Mouse (Mus musculus): Measurements from ENCODE around the gene Mmrn2. TPM values are rescaled to one million over a fixed set of nuclear protein-coding genes. Genes with fewer than 3 reads are reported as not detected.
A peak's percentile ranks its signal among the peaks of the same experiment; 100 is the strongest.

Gene Mmrn2
- 5.6 and 5.7 TPM in 2 replicates for polyA plus RNA-seq (2015; fragmentation: Nextera tagmentation; extraction: Ambion mirVana)

GRCm38 (mm10) chr14:34375415-34375904 lies at the start of gene Mmrn2:
TSS of gene Mmrn2 (plus strand) at chr14:34375465.
- H3K27me3 ChIP-seq = no peaks in the 10 kb centered on the region
- no peaks in the 10 kb centered on the region for H3K36me3 ChIP-seq
- peaks cover 26% of the 10 kb centered on the region for H3K4me1 ChIP-seq (replicated peaks)
- H3K4me2 ChIP-seq = peak within 1 kb of the TSS; percentile 26
- WGBS = 82% methylated on average over 13 of the region's 13 CpGs
- H3K9ac ChIP-seq = peak within 1 kb of the TSS; percentile 49; the same call in 1 of the 2 replicates
- no peak for ATAC-seq (ENCODE audit: low FRiP score)
- peak within 1 kb of the TSS; percentile 14 for H3K4me3 ChIP-seq
- H3K9me3 ChIP-seq = no peaks in the 10 kb centered on the region
- H3K27ac ChIP-seq = peak within 1 kb of the TSS; percentile 55; the same call in 1 of the 2 replicates

DNA sequence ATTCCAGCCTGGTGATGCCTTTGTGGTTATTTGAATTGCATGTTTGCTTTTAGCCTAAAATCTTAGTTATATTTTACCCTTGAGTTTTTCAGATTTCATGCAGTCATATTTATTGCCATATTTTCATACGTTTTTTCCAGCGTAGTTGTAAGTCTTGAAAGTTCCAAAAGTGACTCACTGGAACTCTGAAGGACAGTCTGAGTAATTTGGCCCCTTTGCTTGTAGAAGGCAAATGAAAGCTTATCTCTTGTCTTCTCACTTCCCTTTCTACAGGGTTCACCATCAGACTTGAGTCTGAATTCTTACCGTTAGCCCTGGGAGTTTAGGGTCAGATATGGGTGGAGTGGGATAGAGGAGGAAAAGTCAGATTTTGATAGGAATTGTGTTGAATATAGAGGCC lies 48.7 kb upstream of the Mmrn2 start:
- no peak for ATAC-seq (ENCODE audit: low FRiP score)
- H3K4me3 ChIP-seq = no peak overlapping the region
- 98% methylated on average over 3 of the region's 3 CpGs for WGBS
- no peaks in the 10 kb centered on the region for H3K27me3 ChIP-seq
- no peak overlapping the region for H3K4me2 ChIP-seq
- H3K9ac ChIP-seq = no peak overlapping the region
- no peak overlapping the region for H3K27ac ChIP-seq
- 0 out of 2 replicates have a peak, but pooled peaks cover 1% of the 10 kb centered on the region for H3K4me1 ChIP-seq (replicated peaks)
- no peaks in the 10 kb centered on the region for H3K9me3 ChIP-seq
- H3K36me3 ChIP-seq = peaks cover 76% of the 10 kb centered on the region

- WGBS = 85% methylated on average over 1 of the region's 1 CpGs
- ATAC-seq (ENCODE audit: low FRiP score) = no peak
- no peak overlapping the region for H3K9ac ChIP-seq
- H3K27ac ChIP-seq = no peak overlapping the region
- H3K4me1 ChIP-seq (replicated peaks) = 0 out of 2 replicates have a peak, but pooled peaks cover 3% of the 10 kb centered on the region
- no peaks in the 10 kb centered on the region for H3K27me3 ChIP-seq
- no peak overlapping the region for H3K4me3 ChIP-seq
- H3K4me2 ChIP-seq = no peak overlapping the region
- peaks cover 80% of the 10 kb centered on the region for H3K36me3 ChIP-seq
- no peaks in the 10 kb centered on the region for H3K9me3 ChIP-seq
Measured at GRCm38 (mm10) chr14:34327618-34328017, 47.6 kb upstream of the Mmrn2 start.

DNA sequence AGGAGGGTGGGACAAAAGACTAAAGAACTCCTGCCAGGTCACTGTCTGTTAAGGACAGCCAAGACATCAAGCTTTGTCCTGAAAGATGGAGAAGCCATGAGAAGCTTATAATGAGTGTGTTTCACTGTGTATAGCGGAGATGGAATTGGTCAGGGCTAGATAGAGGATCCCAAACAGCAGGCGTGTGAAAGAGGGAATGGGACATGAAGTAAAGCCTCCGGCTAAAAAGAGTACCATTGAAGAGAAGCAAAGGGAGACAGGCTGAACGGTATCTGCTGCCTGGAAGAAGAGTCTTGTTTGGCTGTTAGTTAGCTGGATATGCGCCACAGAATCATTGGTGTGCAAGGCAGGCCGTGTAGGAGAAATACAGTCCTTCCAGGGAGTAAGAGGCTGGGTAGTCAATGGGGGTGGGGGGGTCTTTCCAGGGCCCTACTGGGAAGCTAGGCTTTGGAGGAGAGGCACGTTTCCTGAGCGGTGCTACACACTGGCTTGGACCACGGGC lies 44.6 kb upstream of the Mmrn2 start:
- peak; percentile 79 for ATAC-seq (ENCODE audit: low FRiP score)
- no peaks in the 10 kb centered on the region for H3K9me3 ChIP-seq
- no peaks in the 10 kb centered on the region for H3K27me3 ChIP-seq
- H3K4me3 ChIP-seq = no peak overlapping the region
- peak overlapping the region; percentile 44; the same call in 1 of the 2 replicates for H3K27ac ChIP-seq
- H3K4me2 ChIP-seq = no peak overlapping the region
- H3K9ac ChIP-seq = no peak overlapping the region
- 79% methylated on average over 9 of the region's 9 CpGs for WGBS
- 0 out of 2 replicates have a peak, but pooled peaks cover 3% of the 10 kb centered on the region for H3K4me1 ChIP-seq (replicated peaks)
- peaks cover 81% of the 10 kb centered on the region for H3K36me3 ChIP-seq

- 0 out of 2 replicates have a peak, but pooled peaks cover 3% of the 10 kb centered on the region for H3K4me1 ChIP-seq (replicated peaks)
- H3K9me3 ChIP-seq = no peaks in the 10 kb centered on the region
- H3K27me3 ChIP-seq = no peaks in the 10 kb centered on the region
- peaks cover 82% of the 10 kb centered on the region for H3K36me3 ChIP-seq
- H3K27ac ChIP-seq = peak overlapping the region; percentile 74
- WGBS = 83% methylated on average over 3 of the region's 3 CpGs
- peak; percentile 58; the same call in 1 of the 2 replicates for ATAC-seq (ENCODE audit: low FRiP score)
- H3K4me2 ChIP-seq = no peak overlapping the region
- H3K9ac ChIP-seq = no peak overlapping the region
- no peak overlapping the region for H3K4me3 ChIP-seq
Measured at GRCm38 (mm10) chr14:34331886-34332285, 43.4 kb upstream of the Mmrn2 start.

DNA sequence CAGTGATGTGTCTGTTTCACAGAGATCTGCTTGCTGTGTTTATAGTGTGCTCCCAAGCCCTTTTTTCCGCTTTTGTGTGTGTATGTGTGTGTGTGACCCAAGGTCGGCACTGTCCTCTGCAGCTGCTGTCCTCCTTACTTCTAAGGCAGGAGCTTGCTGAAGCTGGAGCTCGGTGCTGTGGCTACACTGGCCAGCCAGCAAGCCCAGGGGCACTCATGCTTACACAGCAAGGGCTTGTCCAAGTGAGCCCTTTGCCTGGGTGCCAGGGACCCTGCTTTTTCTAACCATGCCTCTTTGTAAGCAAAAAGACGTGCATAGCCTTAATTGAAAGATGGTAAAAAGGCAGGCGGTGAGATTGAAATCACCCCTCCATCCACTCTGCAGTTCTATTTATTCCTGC lies 42.8 kb upstream of the Mmrn2 start:
- Histone ChIP-seq H3K4me1 (replicated peaks) (0 out of 2 replicates have a peak, but pooled peaks cover 3% of the 10 kb centered on the region), H3K4me3 (no peak overlapping the region), H3K9me3 (no peaks in the 10 kb centered on the region), H3K4me2 (no peak overlapping the region), H3K36me3 (peaks cover 85% of the 10 kb centered on the region), H3K27me3 (no peaks in the 10 kb centered on the region), H3K9ac (no peak overlapping the region), H3K27ac (peak overlapping the region; percentile 64)
- 83% methylated on average over 5 of the region's 5 CpGs for WGBS
- ATAC-seq (ENCODE audit: low FRiP score) = peak; percentile 82

DNA sequence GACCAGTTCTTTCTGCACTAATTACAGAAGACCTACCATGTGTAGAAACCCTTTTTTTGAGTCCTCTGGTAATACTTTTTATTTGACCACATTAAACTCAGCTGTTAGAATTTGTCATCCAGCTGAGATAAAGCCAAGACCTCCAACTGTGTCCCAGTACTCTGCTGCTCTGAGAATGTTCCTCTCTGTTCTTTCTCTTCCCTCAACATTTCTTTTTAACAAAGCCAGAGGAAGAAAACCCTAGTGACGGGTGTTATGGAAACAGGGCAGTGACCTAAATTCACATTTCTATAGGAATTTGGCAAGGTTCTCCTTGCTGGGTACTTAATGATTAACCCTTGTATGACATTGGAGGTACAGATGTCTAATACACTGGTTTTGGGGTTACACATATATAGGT lies 35.8 kb upstream of the Mmrn2 start:
- Histone ChIP-seq H3K27ac (no peak overlapping the region), H3K4me3 (no peak overlapping the region), H3K4me2 (no peak overlapping the region), H3K36me3 (peaks cover 92% of the 10 kb centered on the region), H3K9me3 (no peaks in the 10 kb centered on the region), H3K27me3 (no peaks in the 10 kb centered on the region), H3K4me1 (replicated peaks) (no peaks in the 10 kb centered on the region), H3K9ac (no peak overlapping the region)
- 61% methylated on average over 1 of the region's 1 CpGs for WGBS
- ATAC-seq (ENCODE audit: low FRiP score) = no peak

DNA sequence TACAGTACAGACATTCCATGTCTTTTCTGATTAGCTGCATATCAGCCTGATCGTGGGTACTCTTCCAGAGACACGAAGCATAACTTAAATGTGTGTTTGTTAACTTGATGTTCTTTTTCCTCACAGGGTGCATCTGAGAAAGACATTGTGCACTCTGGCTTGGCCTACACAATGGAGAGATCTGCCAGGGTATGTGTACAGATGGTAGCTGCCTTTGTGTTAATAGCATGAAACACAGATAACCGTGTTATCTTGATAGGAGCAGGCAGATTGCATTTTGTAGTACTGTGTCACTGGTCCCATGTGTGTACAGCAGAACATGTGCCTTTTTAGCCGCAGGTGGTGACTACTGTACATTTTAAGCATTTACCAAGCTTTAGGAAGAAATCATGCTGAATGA lies 33.3 kb upstream of the Mmrn2 start:
- ATAC-seq (ENCODE audit: low FRiP score) = no peak
- no peaks in the 10 kb centered on the region for H3K27me3 ChIP-seq
- no peak overlapping the region for H3K4me3 ChIP-seq
- no peak overlapping the region for H3K27ac ChIP-seq
- no peak overlapping the region for H3K4me2 ChIP-seq
- no peaks in the 10 kb centered on the region for H3K4me1 ChIP-seq (replicated peaks)
- no peaks in the 10 kb centered on the region for H3K9me3 ChIP-seq
- WGBS = 91% methylated on average over 4 of the region's 4 CpGs
- no peak overlapping the region for H3K9ac ChIP-seq
- H3K36me3 ChIP-seq = peaks cover 71% of the 10 kb centered on the region

GRCm38 (mm10) chr14:34343078-34343477 lies 32.2 kb upstream of the Mmrn2 start:
- peaks cover 60% of the 10 kb centered on the region for H3K36me3 ChIP-seq
- no peak for ATAC-seq (ENCODE audit: low FRiP score)

GRCm38 (mm10) chr14:34344361-34344760 lies 30.9 kb upstream of the Mmrn2 start:
- Histone ChIP-seq H3K27ac (no peak overlapping the region), H3K36me3 (peaks cover 48% of the 10 kb centered on the region)
- 86% methylated on average over 5 of the region's 5 CpGs for WGBS

More at GRCm38 (mm10) chr14:34343078-34343477, 32.2 kb upstream of the Mmrn2 start:
- H3K4me1 ChIP-seq (replicated peaks) = no peaks in the 10 kb centered on the region
- H3K27ac ChIP-seq = no peak overlapping the region
- no peak overlapping the region for H3K4me3 ChIP-seq
- WGBS = 91% methylated on average over 4 of the region's 4 CpGs
- no peak overlapping the region for H3K4me2 ChIP-seq
- no peaks in the 10 kb centered on the region for H3K27me3 ChIP-seq
- no peak overlapping the region for H3K9ac ChIP-seq
- H3K9me3 ChIP-seq = no peaks in the 10 kb centered on the region

GRCm38 (mm10) chr14:34345771-34346566 lies 29.3 kb upstream of the Mmrn2 start:
- ATAC-seq (ENCODE audit: low FRiP score) = 0 out of 2 replicates have a peak, but pooled peaks have one; percentile 21
- 65% methylated on average over 12 of the region's 12 CpGs for WGBS
- Histone ChIP-seq H3K36me3 (peaks cover 35% of the 10 kb centered on the region), H3K27me3 (no peaks in the 10 kb centered on the region), H3K9me3 (no peaks in the 10 kb centered on the region), H3K9ac (no peak overlapping the region), H3K4me1 (replicated peaks) (no peaks in the 10 kb centered on the region), H3K4me3 (no peak overlapping the region), H3K27ac (no peak overlapping the region; the same call in 1 of the 2 replicates), H3K4me2 (no peak overlapping the region)

More at GRCm38 (mm10) chr14:34344361-34344760, 30.9 kb upstream of the Mmrn2 start:
- Histone ChIP-seq H3K4me2 (no peak overlapping the region), H3K9me3 (no peaks in the 10 kb centered on the region), H3K4me1 (replicated peaks) (no peaks in the 10 kb centered on the region), H3K9ac (no peak overlapping the region), H3K4me3 (no peak overlapping the region), H3K27me3 (no peaks in the 10 kb centered on the region)
- ATAC-seq (ENCODE audit: low FRiP score) = no peak

- Histone ChIP-seq H3K27ac (no peak overlapping the region), H3K27me3 (no peaks in the 10 kb centered on the region), H3K4me3 (no peak overlapping the region), H3K4me1 (replicated peaks) (no peaks in the 10 kb centered on the region), H3K9me3 (no peaks in the 10 kb centered on the region), H3K9ac (no peak overlapping the region), H3K4me2 (no peak overlapping the region), H3K36me3 (peaks cover 23% of the 10 kb centered on the region)
- 94% methylated on average over 5 of the region's 5 CpGs for WGBS
- no peak for ATAC-seq (ENCODE audit: low FRiP score)
Measured at GRCm38 (mm10) chr14:34347084-34347483, 28.2 kb upstream of the Mmrn2 start.

Data from hindbrain, embryonic 13.5 days (tissue).